Mouse (Mus musculus): Measurements from ENCODE around the gene Gm20661. TPM values are rescaled to one million over a fixed set of nuclear protein-coding genes. Genes with fewer than 3 reads are reported as not detected.

The Gm20661 gene
- polyA plus RNA-seq, 1 experiment from 2014 or later = 1.7 TPM

GRCm38 (mm10) chr9:108020741-108021140 is 37.9 kb downstream of the Gm20661 start:
- ATAC-seq (replicated peaks; ENCODE audit: low FRiP score) (no peak), DNase-seq (ENCODE audit: low spot score) (no peak)
- Histone ChIP-seq H3K27ac (ENCODE audit: low read depth, low read length) (no peak overlapping the region), H3K9me3 (ENCODE audit: control insufficient read depth, low read length) (no peaks in the 10 kb centered on the region), H3K27me3 (ENCODE audit: control insufficient read depth, insufficient read depth, low read length) (no peaks in the 10 kb centered on the region), H3K4me1 (replicated peaks; ENCODE audit: control insufficient read depth, insufficient read depth, low read length) (no peaks in the 10 kb centered on the region), H3K4me2 (ENCODE audit: low read depth, low read length, severe bottlenecking) (no peak overlapping the region), H3K4me3 (ENCODE audit: low read depth, low read length) (no peak overlapping the region), H3K9ac (ENCODE audit: low read length) (no peak overlapping the region), H3K36me3 (ENCODE audit: control insufficient read depth, insufficient read depth, low read length) (no peaks in the 10 kb centered on the region; the same call in none of the 2 replicates)
- 90% methylated on average over 1 of the region's 1 CpGs for WGBS

DNA sequence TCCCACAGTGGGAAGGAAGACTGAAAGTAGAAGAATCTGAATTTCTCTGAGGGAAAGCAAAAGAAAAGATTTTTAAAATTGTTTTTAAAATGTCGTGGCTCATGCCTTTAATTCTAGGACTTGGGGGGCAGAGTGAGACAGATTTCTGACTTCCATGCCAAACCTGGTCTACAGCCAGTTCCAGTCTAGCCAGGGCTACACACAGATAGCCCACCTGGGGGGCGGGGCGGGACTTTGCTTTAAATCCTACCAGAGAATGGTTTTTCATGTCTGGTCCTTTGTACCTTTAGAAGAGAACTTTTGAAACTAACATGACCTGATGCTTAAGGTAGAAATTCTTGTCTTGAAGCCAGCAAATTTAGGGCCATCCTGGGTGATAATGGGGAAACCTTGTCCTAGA is 40.4 kb downstream of the Gm20661 start:
- Histone ChIP-seq H3K27me3 (ENCODE audit: control insufficient read depth, insufficient read depth, low read length) (no peaks in the 10 kb centered on the region), H3K4me1 (replicated peaks; ENCODE audit: control insufficient read depth, insufficient read depth, low read length) (no peaks in the 10 kb centered on the region), H3K4me2 (ENCODE audit: low read depth, low read length, severe bottlenecking) (no peak overlapping the region), H3K9me3 (ENCODE audit: control insufficient read depth, low read length) (no peaks in the 10 kb centered on the region), H3K36me3 (ENCODE audit: control insufficient read depth, insufficient read depth, low read length) (peaks cover 5% of the 10 kb centered on the region), H3K27ac (ENCODE audit: low read depth, low read length) (no peak overlapping the region), H3K4me3 (ENCODE audit: low read depth, low read length) (no peak overlapping the region), H3K9ac (ENCODE audit: low read length) (no peak overlapping the region)
- ATAC-seq (replicated peaks; ENCODE audit: low FRiP score) = no peak
- 89% methylated on average over 3 of the region's 3 CpGs for WGBS
- no peak for DNase-seq (ENCODE audit: low spot score)

DNA sequence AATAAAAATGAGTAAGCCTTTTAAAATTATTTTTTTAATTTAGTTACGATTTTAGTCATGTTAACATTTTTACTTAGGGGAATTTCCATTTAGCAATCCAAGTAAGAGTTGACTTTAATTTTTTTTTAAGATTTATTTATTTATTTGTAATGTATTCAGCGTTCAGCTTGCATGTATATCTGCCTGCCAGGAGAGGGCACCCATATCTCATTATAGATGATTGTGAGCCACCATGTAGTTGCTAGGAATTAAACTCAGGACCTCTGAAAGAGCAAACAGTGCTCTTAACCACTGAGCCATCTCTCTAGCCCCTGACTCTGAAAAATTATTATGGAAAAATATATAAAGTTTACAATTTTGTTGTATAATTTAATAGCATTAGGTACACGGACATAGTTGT is 43.7 kb downstream of the Gm20661 start:
- Histone ChIP-seq H3K27ac (ENCODE audit: low read depth, low read length) (no peak overlapping the region), H3K4me1 (replicated peaks; ENCODE audit: control insufficient read depth, insufficient read depth, low read length) (no peaks in the 10 kb centered on the region), H3K9me3 (ENCODE audit: control insufficient read depth, low read length) (no peaks in the 10 kb centered on the region), H3K4me3 (ENCODE audit: low read depth, low read length) (no peak overlapping the region), H3K9ac (ENCODE audit: low read length) (no peak overlapping the region), H3K36me3 (ENCODE audit: control insufficient read depth, insufficient read depth, low read length) (peaks cover 5% of the 10 kb centered on the region), H3K27me3 (ENCODE audit: control insufficient read depth, insufficient read depth, low read length) (no peaks in the 10 kb centered on the region), H3K4me2 (ENCODE audit: low read depth, low read length, severe bottlenecking) (no peak overlapping the region)
- WGBS = 93% methylated on average over 3 of the region's 3 CpGs
- DNase-seq (ENCODE audit: low spot score) (no peak), ATAC-seq (replicated peaks; ENCODE audit: low FRiP score) (no peak)

DNA sequence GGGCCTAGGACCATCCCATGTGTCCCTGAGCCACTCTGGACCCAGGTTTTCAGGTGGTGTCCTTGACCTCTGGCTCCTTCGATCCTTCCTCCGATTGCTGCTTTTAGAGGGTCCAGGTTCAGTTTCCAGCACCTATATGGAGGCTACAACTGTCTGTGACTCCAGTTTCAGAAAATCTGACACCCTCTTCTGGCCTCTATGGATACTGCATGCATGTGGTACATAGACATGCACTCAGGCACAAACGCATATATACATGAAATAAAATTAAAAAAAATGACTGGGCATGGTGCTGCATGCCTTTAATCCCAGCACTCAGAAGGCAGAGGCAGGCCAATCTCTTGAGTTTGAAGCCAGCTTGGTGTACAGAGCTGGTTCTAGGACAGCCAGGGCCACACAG is 45.0 kb downstream of the Gm20661 start:
- over 99% methylated on average over 3 of the region's 3 CpGs for WGBS
- Histone ChIP-seq H3K36me3 (ENCODE audit: control insufficient read depth, insufficient read depth, low read length) (peaks cover 8% of the 10 kb centered on the region), H3K27ac (ENCODE audit: low read depth, low read length) (no peak overlapping the region), H3K4me3 (ENCODE audit: low read depth, low read length) (no peak overlapping the region), H3K9me3 (ENCODE audit: control insufficient read depth, low read length) (no peaks in the 10 kb centered on the region), H3K27me3 (ENCODE audit: control insufficient read depth, insufficient read depth, low read length) (no peaks in the 10 kb centered on the region), H3K4me2 (ENCODE audit: low read depth, low read length, severe bottlenecking) (no peak overlapping the region), H3K9ac (ENCODE audit: low read length) (no peak overlapping the region), H3K4me1 (replicated peaks; ENCODE audit: control insufficient read depth, insufficient read depth, low read length) (no peaks in the 10 kb centered on the region)
- ATAC-seq (replicated peaks; ENCODE audit: low FRiP score) (no peak), DNase-seq (ENCODE audit: low spot score) (no peak)

- H3K36me3 ChIP-seq (ENCODE audit: control insufficient read depth, insufficient read depth, low read length) = peaks cover 8% of the 10 kb centered on the region; the same call in 1 of the 2 replicates
- no peaks in the 10 kb centered on the region for H3K4me1 ChIP-seq (replicated peaks; ENCODE audit: control insufficient read depth, insufficient read depth, low read length)
- no peak for ATAC-seq (replicated peaks; ENCODE audit: low FRiP score)
Observed at GRCm38 (mm10) chr9:108032126-108032525, 49.3 kb downstream of the Gm20661 start.

DNA sequence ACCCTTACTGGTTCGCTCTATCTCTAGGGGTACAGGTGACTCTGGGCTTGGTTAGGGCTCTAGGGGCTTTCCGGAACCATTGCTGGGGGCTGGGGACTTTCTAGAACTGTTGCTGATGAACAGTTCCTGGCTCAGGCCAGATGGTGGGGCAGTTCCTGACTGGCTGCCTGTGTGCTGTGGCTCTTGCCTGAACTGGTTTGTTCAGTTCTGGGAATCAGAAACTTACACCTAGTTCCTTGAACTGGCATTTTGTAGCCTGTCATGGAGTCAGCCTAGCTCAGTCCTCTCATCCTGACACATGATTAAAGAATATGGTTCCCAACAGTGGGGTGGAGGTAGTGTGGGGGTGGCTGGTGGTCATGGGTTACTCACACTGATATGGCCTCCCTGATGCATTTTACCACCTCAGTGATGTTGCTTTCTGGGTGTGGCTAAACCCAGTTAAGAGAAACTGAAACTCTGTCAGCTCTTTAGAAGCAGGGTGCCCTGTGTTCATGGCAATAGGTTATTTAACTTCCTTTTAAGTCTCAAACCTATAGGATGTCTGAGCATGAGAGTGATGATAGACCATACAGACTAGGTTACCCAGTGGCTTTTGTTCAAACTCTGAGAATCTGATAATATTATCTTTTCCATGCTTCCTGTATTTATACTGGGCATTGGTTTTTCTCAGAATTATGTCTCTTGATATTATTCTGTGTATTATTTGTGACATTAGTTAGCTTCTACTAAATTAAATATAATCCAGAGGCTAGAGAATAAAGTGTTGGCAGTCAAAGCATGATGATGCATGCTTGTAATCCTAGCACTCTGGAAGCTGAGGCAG is 52.7 kb downstream of the Gm20661 start:
- Histone ChIP-seq H3K9ac (ENCODE audit: low read length) (no peak overlapping the region), H3K4me2 (ENCODE audit: low read depth, low read length, severe bottlenecking) (no peak overlapping the region), H3K27ac (ENCODE audit: low read depth, low read length) (no peak overlapping the region), H3K27me3 (ENCODE audit: control insufficient read depth, insufficient read depth, low read length) (no peaks in the 10 kb centered on the region), H3K4me3 (ENCODE audit: low read depth, low read length) (no peak overlapping the region), H3K9me3 (ENCODE audit: control insufficient read depth, low read length) (no peaks in the 10 kb centered on the region), H3K36me3 (ENCODE audit: control insufficient read depth, insufficient read depth, low read length) (peaks cover 3% of the 10 kb centered on the region; the same call in 1 of the 2 replicates), H3K4me1 (replicated peaks; ENCODE audit: control insufficient read depth, insufficient read depth, low read length) (no peaks in the 10 kb centered on the region)
- ATAC-seq (replicated peaks; ENCODE audit: low FRiP score) (no peak), DNase-seq (ENCODE audit: low spot score) (no peak)
- WGBS = 100% methylated on average over 2 of the region's 2 CpGs

More at GRCm38 (mm10) chr9:108032126-108032525, 49.3 kb downstream of the Gm20661 start:
- Histone ChIP-seq H3K4me2 (ENCODE audit: low read depth, low read length, severe bottlenecking) (no peak overlapping the region), H3K9me3 (ENCODE audit: control insufficient read depth, low read length) (no peaks in the 10 kb centered on the region), H3K27ac (ENCODE audit: low read depth, low read length) (no peak overlapping the region), H3K4me3 (ENCODE audit: low read depth, low read length) (no peak overlapping the region), H3K9ac (ENCODE audit: low read length) (no peak overlapping the region), H3K27me3 (ENCODE audit: control insufficient read depth, insufficient read depth, low read length) (no peaks in the 10 kb centered on the region)
- 95% methylated on average over 5 of the region's 5 CpGs for WGBS
- no peak for DNase-seq (ENCODE audit: low spot score)

Other genes with a start within 250 kb of the Gm20661 start
- 198 and 206 TPM in 2 replicates for gene Rbm5, start 212.1 kb upstream of the Gm20661 start, polyA plus RNA-seq (2014; fragmentation: Nextera tagmentation; extraction: Ambion mirVana)
- 112 and 119 TPM in 2 replicates for gene Rbm6, start 109.8 kb upstream of the Gm20661 start, polyA plus RNA-seq (2014; fragmentation: Nextera tagmentation; extraction: Ambion mirVana)
- 14.7 and 14.9 TPM in 2 replicates for gene Mon1a, start 94.9 kb upstream of the Gm20661 start, polyA plus RNA-seq (2014; fragmentation: Nextera tagmentation; extraction: Ambion mirVana)
- 0.36 and 0.43 TPM in 2 replicates for gene Mst1r, start 76.2 kb upstream of the Gm20661 start, polyA plus RNA-seq (2014; fragmentation: Nextera tagmentation; extraction: Ambion mirVana)
- gene Actl11, start 54.6 kb upstream of the Gm20661 start, polyA plus RNA-seq (2014; fragmentation: Nextera tagmentation; extraction: Ambion mirVana) = not detected in 2 replicates
- gene Camkv, start 47.4 kb upstream of the Gm20661 start, polyA plus RNA-seq (2014; fragmentation: Nextera tagmentation; extraction: Ambion mirVana) = 7.4 and 8.0 TPM in 2 replicates
- 38.2 and 39.7 TPM in 2 replicates for gene Traip, start 32.9 kb upstream of the Gm20661 start, polyA plus RNA-seq (2014; fragmentation: Nextera tagmentation; extraction: Ambion mirVana)
- gene Uba7, start 7.6 kb upstream of the Gm20661 start, polyA plus RNA-seq (2014; fragmentation: Nextera tagmentation; extraction: Ambion mirVana) = 7.9 and 8.4 TPM in 2 replicates
- gene Inka1, start 2.8 kb downstream of the Gm20661 start, polyA plus RNA-seq (2014; fragmentation: Nextera tagmentation; extraction: Ambion mirVana) = 22.8 and 26.5 TPM in 2 replicates
- gene Cdhr4, start 9.4 kb downstream of the Gm20661 start, polyA plus RNA-seq (2014; fragmentation: Nextera tagmentation; extraction: Ambion mirVana) = 1.9 and 3.4 TPM in 2 replicates
- gene Gm20662, start 13.3 kb downstream of the Gm20661 start, polyA plus RNA-seq (2014; fragmentation: Nextera tagmentation; extraction: Ambion mirVana) = 0.39 and 1.1 TPM in 2 replicates
- gene Ip6k1, start 19.4 kb downstream of the Gm20661 start, polyA plus RNA-seq (2014; fragmentation: Nextera tagmentation; extraction: Ambion mirVana) = 41.1 and 43.3 TPM in 2 replicates
- 19.9 and 20.7 TPM in 2 replicates for gene Gmppb, start 66.2 kb downstream of the Gm20661 start, polyA plus RNA-seq (2014; fragmentation: Nextera tagmentation; extraction: Ambion mirVana)
- gene Amigo3, start 70.1 kb downstream of the Gm20661 start, polyA plus RNA-seq (2014; fragmentation: Nextera tagmentation; extraction: Ambion mirVana) = 2.4 and 2.7 TPM in 2 replicates
- gene Mst1, start 97.4 kb downstream of the Gm20661 start, polyA plus RNA-seq (2014; fragmentation: Nextera tagmentation; extraction: Ambion mirVana) = 0.28 and 0.56 TPM in 2 replicates
- gene Rnf123, start 100.3 kb downstream of the Gm20661 start, polyA plus RNA-seq (2014; fragmentation: Nextera tagmentation; extraction: Ambion mirVana) = 34.7 and 37.0 TPM in 2 replicates
- gene Apeh, start 111.5 kb downstream of the Gm20661 start, polyA plus RNA-seq (2014; fragmentation: Nextera tagmentation; extraction: Ambion mirVana) = 53.3 and 61.5 TPM in 2 replicates
- gene Bsn, start 207.3 kb downstream of the Gm20661 start, polyA plus RNA-seq (2014; fragmentation: Nextera tagmentation; extraction: Ambion mirVana) = 2.5 and 3.0 TPM in 2 replicates

Data from forebrain, embryonic 11.5 days (tissue).